Mouse (Mus musculus) intestine, embryonic 15.5 days (tissue): ENCODE measurements around the gene Fndc8. TPM values are rescaled to one million over a fixed set of nuclear protein-coding genes. Genes with fewer than 3 reads are reported as not detected.

ENCODE experiments used
- ATAC-seq: fragments of 200-750 bp; cut with Nextera tagmentation; 2 replicates; pipeline ENCODE4 v1.8.0; 2017; ENCODE audit warnings: moderate TSS enrichment, moderate library complexity
- H3K27ac ChIP-seq: fragments of 300-500 bp; sonication (generic); 2 replicates; pipeline ENCODE4 v1.5.1; 2015; ENCODE audit warnings: mild to moderate bottlenecking, inconsistent platforms
- H3K27me3 ChIP-seq: fragments of 300-500 bp; sonication (generic); replicated peaks from 2 replicates; pipeline ENCODE4 v1.6.1; 2015; ENCODE audit warnings: inconsistent platforms
- H3K36me3 ChIP-seq: fragments of 300-500 bp; sonication (generic); 2 replicates; pipeline ENCODE4 v1.6.1; 2015; ENCODE audit warnings: inconsistent platforms
- H3K4me1 ChIP-seq: fragments of 300-500 bp; sonication (generic); replicated peaks from 2 replicates; pipeline ENCODE4 v1.6.1; 2015; ENCODE audit warnings: inconsistent platforms
- H3K4me2 ChIP-seq: fragments of 300-500 bp; sonication (generic); replicated peaks from 2 replicates; pipeline ENCODE4 v1.6.1; 2015; ENCODE audit warnings: mild to moderate bottlenecking, inconsistent platforms
- H3K4me3 ChIP-seq: fragments of 300-500 bp; sonication (generic); replicated peaks from 2 replicates; pipeline ENCODE4 v1.5.1; 2015; ENCODE audit warnings: inconsistent platforms
- H3K9ac ChIP-seq: fragments of 300-500 bp; sonication (generic); 2 replicates; pipeline ENCODE4 v1.6.1; 2015; ENCODE audit warnings: inconsistent platforms
- H3K9me3 ChIP-seq: fragments of 300-500 bp; sonication (generic); 2 replicates; pipeline ENCODE4 v1.6.1; 2016; ENCODE audit warnings: inconsistent platforms
- WGBS: fragments of 180-500 bp; shearing (Covaris S2); methylation state at CpG from one replicate; pipeline ENCODE4 v1.1.7; 2015; 5-methylcytosine and 5-hydroxymethylcytosine counted together
- polyA plus RNA-seq: library from polyadenylated mRNA; unstranded; fragments of >200 nt; fragmentation: Nextera tagmentation; extraction: Ambion mirVana; gene quantifications from 2 replicates; pipeline ENCODE4 v1.2.1, GENCODE M21; 2015

Gene Fndc8
- polyA plus RNA-seq, 1 experiment from 2014 or later = 0.23 TPM

DNA sequence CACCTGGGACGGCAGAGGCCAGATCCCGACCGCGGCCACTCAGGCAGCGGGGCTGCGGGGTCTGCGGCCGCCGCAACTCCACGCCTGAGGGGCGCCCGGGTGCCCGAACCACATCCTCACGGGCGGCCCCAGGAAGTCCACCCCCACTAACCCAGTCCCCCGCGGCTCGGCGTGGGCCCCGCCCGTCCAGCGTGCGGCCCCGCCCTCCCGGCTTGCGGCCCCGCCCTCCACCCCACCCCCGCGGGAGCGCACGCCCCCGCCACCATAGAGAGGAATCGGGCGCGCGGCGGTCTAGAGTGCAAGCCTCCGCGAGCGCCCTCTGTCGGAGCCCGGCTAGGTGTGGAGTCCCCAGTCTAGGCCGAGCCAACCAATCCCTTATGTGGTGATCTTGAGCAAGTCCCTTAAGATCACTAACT lies 20.9 kb upstream of the Fndc8 start, which contains the start of gene Rffl:
Rffl (minus strand) TSS at position 180 of the 416 bp plus-strand sequence.
- H3K4me2 ChIP-seq = peak within 1 kb of the TSS; percentile 85
- no peaks in the 10 kb centered on the region for H3K9me3 ChIP-seq
- peak within 1 kb of the TSS; percentile 63 for H3K27ac ChIP-seq
- peak within 1 kb of the TSS; percentile 93 for H3K4me3 ChIP-seq
- ATAC-seq = peak; percentile 98
- peak within 1 kb of the TSS; percentile 88 for H3K9ac ChIP-seq
- no peaks in the 10 kb centered on the region for H3K27me3 ChIP-seq
- no peaks in the 10 kb centered on the region for H3K4me1 ChIP-seq
- no peaks in the 10 kb centered on the region for H3K36me3 ChIP-seq
- WGBS = under 1% methylated on average over 43 of the region's 43 CpGs

DNA sequence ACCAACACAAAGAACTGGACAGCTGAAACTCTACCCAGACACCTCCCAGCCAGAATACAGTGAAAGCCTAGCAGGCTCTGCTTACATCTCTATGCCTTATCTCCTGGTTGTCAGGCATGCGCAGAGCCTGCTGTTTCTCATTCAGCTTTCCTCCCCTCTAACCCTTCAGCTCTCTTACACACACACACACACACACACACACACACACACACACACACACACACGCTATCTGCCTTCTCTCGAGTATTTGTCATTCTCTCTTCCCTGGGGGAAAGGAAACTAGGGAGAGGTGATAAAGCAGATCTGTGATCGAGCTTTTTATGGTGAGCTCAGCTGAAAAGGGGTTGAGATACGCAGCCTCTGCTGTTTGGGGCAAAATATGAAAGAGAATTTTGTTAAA lies 17.0 kb upstream of the Fndc8 start:
- H3K4me2 ChIP-seq = no peak overlapping the region
- H3K9me3 ChIP-seq = no peaks in the 10 kb centered on the region
- no peak overlapping the region for H3K27ac ChIP-seq
- H3K9ac ChIP-seq = no peak overlapping the region
- no peaks in the 10 kb centered on the region for H3K27me3 ChIP-seq
- H3K4me1 ChIP-seq = no peaks in the 10 kb centered on the region
- H3K36me3 ChIP-seq = 0 out of 2 replicates have a peak, but pooled peaks cover 2% of the 10 kb centered on the region
- ATAC-seq = no peak
- H3K4me3 ChIP-seq = no peak overlapping the region
- 50% methylated on average over 5 of the region's 5 CpGs for WGBS

DNA sequence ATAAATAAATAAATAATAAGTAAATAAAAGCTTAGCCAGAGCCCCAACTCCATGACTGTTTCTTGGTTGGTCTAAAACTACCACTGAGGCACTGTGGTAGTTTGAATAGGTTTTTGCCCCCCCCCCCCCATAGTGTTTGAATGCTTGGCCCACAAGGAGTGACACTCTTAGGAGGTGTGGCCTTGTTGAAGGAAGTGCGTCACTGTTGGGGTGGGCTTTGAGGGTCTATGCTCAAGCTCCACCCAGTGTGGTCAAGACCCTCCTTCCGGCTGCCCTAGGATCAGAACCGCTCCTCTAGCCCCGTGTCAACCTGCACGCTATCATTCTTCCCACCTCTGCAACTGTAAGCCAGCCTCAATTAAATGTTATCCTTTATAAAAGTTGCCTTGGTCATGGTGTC lies 16.3 kb upstream of the Fndc8 start:
- no peak overlapping the region for H3K9ac ChIP-seq
- no peaks in the 10 kb centered on the region for H3K9me3 ChIP-seq
- 92% methylated on average over 5 of the region's 5 CpGs for WGBS
- H3K4me1 ChIP-seq = no peaks in the 10 kb centered on the region
- H3K36me3 ChIP-seq = 0 out of 2 replicates have a peak, but pooled peaks cover 2% of the 10 kb centered on the region
- no peak overlapping the region for H3K4me3 ChIP-seq
- ATAC-seq = no peak
- H3K27ac ChIP-seq = no peak overlapping the region
- no peak overlapping the region for H3K4me2 ChIP-seq
- no peaks in the 10 kb centered on the region for H3K27me3 ChIP-seq

DNA sequence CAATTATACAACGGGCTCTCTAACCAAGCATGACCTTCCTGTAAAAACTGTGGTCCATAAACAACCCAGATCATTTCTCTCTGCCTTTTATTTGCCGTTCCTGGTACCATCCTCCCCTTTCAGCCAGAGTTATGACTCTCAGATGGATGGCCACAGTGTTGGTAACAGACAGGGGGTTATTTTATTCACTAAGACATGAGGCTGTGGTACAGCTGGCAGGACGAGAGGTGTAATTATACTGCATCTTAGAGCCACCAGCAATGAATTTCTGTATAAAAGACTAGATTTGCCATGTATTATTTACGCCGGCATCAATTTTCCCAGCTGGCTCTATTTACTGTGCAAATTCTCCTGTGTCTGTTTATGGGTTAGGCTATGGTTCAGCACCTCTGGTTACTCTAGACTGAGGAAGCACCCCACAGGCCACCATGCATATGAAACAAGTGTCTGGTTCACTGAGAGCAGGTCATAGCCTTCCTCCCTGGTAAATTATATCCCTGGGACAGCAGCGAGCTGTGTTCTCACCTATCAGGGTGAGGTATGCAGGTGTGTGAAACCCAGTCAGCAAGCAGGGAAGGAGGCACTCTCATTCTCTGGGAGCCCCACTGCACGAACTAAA lies 14.1 kb upstream of the Fndc8 start:
- WGBS = 89% methylated on average over 7 of the region's 7 CpGs
- Histone ChIP-seq H3K27me3 (no peaks in the 10 kb centered on the region), H3K36me3 (0 out of 2 replicates have a peak, but pooled peaks cover 2% of the 10 kb centered on the region), H3K9me3 (no peaks in the 10 kb centered on the region), H3K4me2 (no peak overlapping the region), H3K4me3 (no peak overlapping the region), H3K27ac (no peak overlapping the region), H3K9ac (no peak overlapping the region), H3K4me1 (no peaks in the 10 kb centered on the region)
- ATAC-seq = no peak

DNA sequence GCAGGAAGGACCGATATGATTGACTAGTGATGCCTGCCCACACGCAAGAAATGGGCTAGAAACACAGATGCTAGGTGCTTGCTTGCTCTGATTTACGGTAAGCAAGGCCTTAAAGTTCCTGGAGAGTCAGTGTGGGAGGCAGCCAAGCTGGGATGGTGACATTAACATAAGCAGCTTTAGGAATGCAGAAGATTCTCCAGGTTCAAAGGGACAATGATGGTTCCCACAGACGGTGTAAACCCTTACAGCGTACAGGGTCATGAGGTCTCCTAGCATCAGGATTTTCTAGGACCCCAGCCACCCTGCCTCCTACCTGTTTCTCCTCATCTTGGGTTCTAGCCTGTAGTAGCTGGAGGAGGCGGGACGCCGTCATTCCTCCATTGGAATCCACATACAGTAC lies 8.7 kb upstream of the Fndc8 start:
- Histone ChIP-seq H3K4me1 (peaks cover under 1% of the 10 kb centered on the region), H3K27ac (no peak overlapping the region), H3K4me3 (no peak overlapping the region), H3K4me2 (no peak overlapping the region), H3K9me3 (no peaks in the 10 kb centered on the region), H3K36me3 (0 out of 2 replicates have a peak, but pooled peaks cover 2% of the 10 kb centered on the region), H3K27me3 (no peaks in the 10 kb centered on the region), H3K9ac (no peak overlapping the region)
- no peak for ATAC-seq
- 69% methylated on average over 8 of the region's 8 CpGs for WGBS

DNA sequence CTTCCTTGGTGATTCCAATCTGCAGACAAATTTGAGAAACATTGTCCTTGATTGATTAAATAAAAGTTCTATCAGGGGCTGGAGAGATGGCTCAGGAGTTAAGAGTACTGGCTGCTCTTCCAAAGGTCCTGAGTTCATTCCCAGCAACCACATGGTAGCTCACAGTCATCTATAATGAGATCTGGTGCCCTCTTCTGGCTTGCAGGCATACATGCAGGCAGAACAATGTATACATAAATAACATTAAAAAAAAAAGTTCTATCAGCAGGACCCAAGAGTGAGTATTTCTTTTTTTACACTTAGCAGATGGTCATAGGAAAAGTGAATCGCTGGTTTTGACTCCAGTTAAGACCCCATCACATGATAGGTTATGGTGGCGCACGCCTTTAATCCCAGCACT lies 5.4 kb upstream of the Fndc8 start:
- no peak for ATAC-seq
- no peak overlapping the region for H3K27ac ChIP-seq
- H3K4me3 ChIP-seq = no peak overlapping the region
- H3K9me3 ChIP-seq = no peaks in the 10 kb centered on the region
- H3K4me2 ChIP-seq = no peak overlapping the region
- H3K9ac ChIP-seq = no peak overlapping the region
- no peaks in the 10 kb centered on the region for H3K36me3 ChIP-seq
- 81% methylated on average over 3 of the region's 3 CpGs for WGBS
- H3K4me1 ChIP-seq = peaks cover 15% of the 10 kb centered on the region
- H3K27me3 ChIP-seq = no peaks in the 10 kb centered on the region

DNA sequence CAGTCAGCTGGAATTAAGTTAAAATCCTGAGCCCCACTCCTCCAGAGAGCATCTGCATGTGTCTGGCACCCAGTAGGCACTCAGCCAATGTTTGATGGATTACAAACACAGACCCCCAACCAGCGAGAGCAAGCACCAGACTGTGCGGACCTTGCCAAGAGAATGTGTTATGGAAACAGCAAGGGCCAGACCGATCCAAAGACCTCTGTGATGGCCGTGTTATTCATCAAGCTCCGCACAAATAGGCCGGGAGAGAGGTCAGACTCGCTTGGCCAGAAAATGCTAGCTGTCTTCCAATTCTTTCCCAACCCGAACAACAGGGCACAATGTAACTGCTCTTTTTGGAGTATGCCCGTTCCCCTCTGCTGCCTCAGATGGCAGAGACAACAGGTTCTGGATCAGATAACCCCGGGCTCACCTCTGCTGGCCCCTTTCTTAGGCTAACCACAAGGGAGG lies 3.4 kb upstream of the Fndc8 start:
- Histone ChIP-seq H3K4me3 (no peak overlapping the region), H3K4me2 (peak overlapping the region; percentile 91), H3K9me3 (no peaks in the 10 kb centered on the region), H3K9ac (peak overlapping the region; percentile 20; the same call in 1 of the 2 replicates), H3K27ac (peak overlapping the region; percentile 27; the same call in 1 of the 2 replicates), H3K36me3 (no peaks in the 10 kb centered on the region), H3K4me1 (peaks cover 15% of the 10 kb centered on the region), H3K27me3 (0 out of 2 replicates have a peak, but pooled peaks cover 2% of the 10 kb centered on the region)
- ATAC-seq = no peak
- WGBS = 43% methylated on average over 10 of the region's 10 CpGs

DNA sequence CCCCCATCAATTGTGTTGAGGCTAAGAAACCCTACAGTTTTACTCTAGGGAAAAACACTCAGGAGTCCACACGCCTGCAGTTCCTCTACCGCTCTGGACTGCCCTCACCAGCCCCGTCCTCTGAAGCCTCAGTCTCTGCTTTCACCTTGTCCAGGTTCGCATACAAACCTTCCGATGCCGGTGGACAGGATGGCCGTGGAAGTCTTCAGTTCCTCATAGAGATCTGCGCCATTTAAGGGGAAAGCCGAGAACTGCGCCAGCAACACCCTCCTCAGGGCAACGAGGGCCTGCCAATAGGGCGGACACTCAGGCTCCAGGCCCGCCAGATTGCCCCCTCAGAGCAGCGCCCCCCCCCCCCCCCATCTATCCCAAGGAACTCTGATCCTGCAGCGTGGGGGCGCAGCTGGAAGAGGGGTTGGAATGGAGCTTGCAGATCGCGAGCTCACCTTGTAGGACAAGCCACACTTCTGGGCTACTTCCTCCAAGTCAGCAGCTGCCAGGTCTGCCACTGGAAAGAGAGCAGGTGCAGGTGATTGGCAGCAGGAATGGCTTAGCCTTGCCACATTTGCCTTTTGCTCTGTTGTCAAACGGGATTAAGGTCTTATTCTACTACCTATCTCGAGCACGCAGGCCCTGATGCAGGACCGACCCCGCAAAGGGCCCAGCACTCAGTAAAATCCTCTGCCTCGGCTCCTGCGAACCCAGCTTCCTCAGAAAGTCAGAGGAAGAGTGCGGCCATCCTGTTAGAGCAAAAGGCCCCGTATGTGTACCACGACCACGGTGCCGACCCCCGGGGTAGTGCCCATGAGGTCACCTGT lies 2.2 kb upstream of the Fndc8 start:
- peak; percentile 73 for ATAC-seq
- H3K9ac ChIP-seq = peak overlapping the region; percentile 62
- 8% methylated on average over 31 of the region's 31 CpGs for WGBS
- no peaks in the 10 kb centered on the region for H3K9me3 ChIP-seq
- H3K36me3 ChIP-seq = no peaks in the 10 kb centered on the region
- peaks cover 15% of the 10 kb centered on the region for H3K4me1 ChIP-seq
- H3K4me3 ChIP-seq = peak overlapping the region; percentile 52
- peak overlapping the region; percentile 91 for H3K4me2 ChIP-seq
- H3K27ac ChIP-seq = peak overlapping the region; percentile 68
- 0 out of 2 replicates have a peak, but pooled peaks cover 2% of the 10 kb centered on the region for H3K27me3 ChIP-seq

DNA sequence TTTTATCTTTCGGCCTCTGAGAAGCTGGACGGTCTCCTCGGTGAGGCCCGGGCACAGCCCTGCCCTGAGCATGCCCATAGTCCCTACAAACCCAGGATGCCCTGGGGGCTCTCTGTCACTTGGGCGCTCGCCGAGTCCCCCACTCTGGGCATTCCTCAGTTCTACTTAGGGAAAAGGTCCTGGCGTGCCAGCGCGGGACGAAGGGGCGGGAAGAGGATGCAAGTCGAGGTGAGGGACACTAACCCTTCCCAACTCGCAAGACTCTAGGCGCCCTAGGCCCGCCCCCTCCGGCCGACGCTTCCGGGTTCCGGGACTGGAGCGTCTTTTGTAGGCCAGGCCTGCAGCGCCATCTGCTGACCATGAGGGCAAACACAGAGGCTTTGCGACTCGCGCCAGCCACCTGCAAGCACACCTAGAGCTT lies 1.6 kb upstream of the Fndc8 start, which contains the start of gene Rad51d:
Rad51d (minus strand) TSS at position 273 of the 421 bp plus-strand sequence.
- Histone ChIP-seq H3K27me3 (0 out of 2 replicates have a peak, but pooled peaks cover 2% of the 10 kb centered on the region), H3K4me3 (peak within 1 kb of the TSS; percentile 52), H3K27ac (peak within 1 kb of the TSS; percentile 68), H3K36me3 (no peaks in the 10 kb centered on the region), H3K4me1 (peaks cover 15% of the 10 kb centered on the region), H3K9ac (peak within 1 kb of the TSS; percentile 62), H3K4me2 (peak within 1 kb of the TSS; percentile 91), H3K9me3 (no peaks in the 10 kb centered on the region)
- ATAC-seq = peak; percentile 96
- under 1% methylated on average over 26 of the region's 26 CpGs for WGBS

DNA sequence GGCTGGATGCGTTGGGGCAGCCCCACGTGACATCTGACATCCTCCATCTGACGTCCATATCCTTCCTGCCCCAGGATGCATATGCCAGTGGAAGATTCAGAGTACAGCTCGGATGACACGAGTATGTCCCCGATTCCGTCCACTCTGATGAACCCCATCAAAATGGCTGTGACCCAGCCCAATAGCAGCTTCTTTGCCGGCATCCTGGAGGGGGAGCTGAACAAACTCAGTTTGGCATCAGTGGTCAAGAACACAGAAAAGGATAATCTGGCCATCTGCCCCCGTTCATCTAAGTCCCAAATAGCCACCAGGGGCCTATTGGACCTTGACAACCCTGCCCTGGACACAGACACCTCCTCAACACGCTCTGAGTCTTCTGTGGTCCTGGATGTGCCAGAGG lies 5.6 kb downstream of the Fndc8 start:
- Histone ChIP-seq H3K9ac (no peak overlapping the region), H3K27me3 (no peaks in the 10 kb centered on the region), H3K4me1 (no peaks in the 10 kb centered on the region), H3K4me3 (no peak overlapping the region), H3K9me3 (no peaks in the 10 kb centered on the region), H3K36me3 (peaks cover 8% of the 10 kb centered on the region), H3K27ac (no peak overlapping the region), H3K4me2 (no peak overlapping the region)
- 88% methylated on average over 10 of the region's 10 CpGs for WGBS
- no peak for ATAC-seq

DNA sequence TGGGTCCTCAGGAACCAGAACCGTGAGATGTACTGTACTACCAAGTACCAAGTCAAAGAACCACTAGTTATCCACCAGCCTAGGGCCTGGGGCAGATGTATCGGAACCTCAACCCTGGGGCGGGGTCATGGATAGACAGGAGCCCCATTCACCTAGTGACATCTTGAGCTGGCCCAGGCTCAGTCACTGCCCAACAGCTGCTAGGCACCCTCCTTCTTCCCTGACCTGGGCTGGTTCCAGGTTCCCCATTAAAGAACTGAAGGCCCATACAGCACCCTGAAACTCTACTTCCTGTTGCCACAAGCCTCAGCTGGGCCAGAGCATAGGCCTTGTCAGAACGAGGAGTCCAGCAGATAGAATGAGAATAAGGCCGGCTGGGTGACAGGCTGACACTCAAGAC lies 7.8 kb downstream of the Fndc8 start:
- ATAC-seq = no peak
- 91% methylated on average over 5 of the region's 5 CpGs for WGBS
- no peak overlapping the region for H3K4me3 ChIP-seq
- H3K27me3 ChIP-seq = no peaks in the 10 kb centered on the region
- no peaks in the 10 kb centered on the region for H3K9me3 ChIP-seq
- H3K4me2 ChIP-seq = no peak overlapping the region
- H3K36me3 ChIP-seq = peaks cover 29% of the 10 kb centered on the region
- no peak overlapping the region for H3K9ac ChIP-seq
- no peak overlapping the region for H3K27ac ChIP-seq
- no peaks in the 10 kb centered on the region for H3K4me1 ChIP-seq

DNA sequence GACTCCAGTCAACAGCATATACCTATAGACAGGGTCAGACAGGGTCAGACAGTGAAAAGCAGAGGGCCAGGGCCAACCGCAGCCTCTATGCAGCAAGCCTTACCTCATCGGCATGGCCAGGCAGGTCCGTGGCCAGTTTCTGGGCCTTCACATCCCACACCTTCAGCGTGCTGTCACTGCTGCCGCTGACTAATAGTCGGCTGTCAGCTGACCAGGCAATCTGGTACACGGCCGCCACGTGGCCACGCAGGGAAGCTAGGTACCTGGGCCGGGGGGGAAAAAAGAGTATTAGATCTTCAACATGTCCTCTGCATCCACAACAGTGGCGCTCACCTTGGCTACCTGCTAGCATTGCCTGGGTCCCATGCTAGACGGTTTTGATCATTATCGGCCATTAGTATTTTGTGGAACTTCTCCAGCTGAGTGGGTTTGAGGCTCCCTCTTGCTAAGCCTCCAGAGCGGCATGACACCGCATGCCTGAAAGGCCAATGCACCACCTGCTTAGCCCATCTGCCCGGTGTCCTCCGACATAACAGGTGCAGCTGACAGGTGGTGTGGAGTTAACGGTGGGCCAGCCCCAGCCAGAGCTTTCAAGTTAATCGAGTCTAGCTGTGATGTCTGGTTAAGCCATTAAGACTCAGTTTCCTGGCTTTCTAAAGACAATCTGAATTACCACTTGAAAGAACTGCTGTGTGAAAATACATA lies 9.8 kb downstream of the Fndc8 start:
- H3K9me3 ChIP-seq = no peaks in the 10 kb centered on the region
- no peak for ATAC-seq
- H3K4me2 ChIP-seq = no peak overlapping the region
- no peaks in the 10 kb centered on the region for H3K27me3 ChIP-seq
- peaks cover 37% of the 10 kb centered on the region for H3K36me3 ChIP-seq
- 0 out of 2 replicates have a peak, but pooled peaks cover 2% of the 10 kb centered on the region for H3K4me1 ChIP-seq
- H3K27ac ChIP-seq = no peak overlapping the region
- H3K4me3 ChIP-seq = no peak overlapping the region
- H3K9ac ChIP-seq = no peak overlapping the region
- WGBS = 93% methylated on average over 20 of the region's 20 CpGs
